Mouse (Mus musculus) urinary bladder, postnatal 10 days (tissue): ENCODE results near the gene 4930442H23Rik.
"Not testable (repeated sequence)": the region's sequence is repeated elsewhere in the genome, so short reads cannot be mapped to it uniquely, and the experiment has no call there.

Source experiments
- DNase-seq: peaks from one replicate; pipeline ENCODE4 v3.0.0; 2022; ENCODE audit warnings: low spot score

4930442H23Rik gene

DNA sequence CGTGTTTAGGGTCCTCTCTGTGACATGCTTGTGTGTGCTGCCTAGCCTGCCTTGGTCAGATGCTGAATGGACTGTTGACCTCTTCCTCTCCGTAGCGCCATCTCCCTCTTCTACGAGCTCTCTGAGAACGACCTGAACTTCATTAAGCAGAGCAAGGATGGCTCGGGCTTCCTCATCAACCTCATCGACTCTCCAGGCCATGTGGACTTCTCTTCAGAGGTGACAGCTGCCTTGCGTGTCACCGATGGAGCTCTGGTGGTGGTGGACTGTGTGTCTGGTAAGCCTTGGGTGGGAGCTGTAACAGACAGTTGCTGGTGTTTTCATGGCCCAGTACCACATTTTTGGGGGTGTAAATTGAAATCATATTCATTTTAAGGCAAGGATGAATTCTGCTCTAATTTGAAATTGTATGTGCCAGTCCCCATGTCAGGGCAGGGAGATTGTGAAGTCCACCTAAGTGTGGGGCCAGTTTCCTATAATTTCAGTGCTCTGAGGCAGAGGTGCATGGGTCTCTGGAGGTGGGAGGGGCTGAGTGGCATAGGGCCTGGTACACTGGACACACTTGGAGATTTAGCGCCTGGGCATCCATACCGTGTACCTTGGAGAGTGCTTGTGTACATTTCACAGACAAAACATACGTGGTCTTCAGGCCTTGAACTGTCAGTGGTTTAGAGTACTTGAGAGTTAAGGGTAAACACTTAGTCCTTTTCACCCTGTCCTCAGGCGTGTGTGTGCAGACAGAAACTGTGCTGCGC, 5.5 kb downstream of the 4930442H23Rik start:
- no peak for DNase-seq

GRCm38 (mm10) chr10:81177491-81177925, 6.1 kb downstream of the 4930442H23Rik start:
- DNase-seq = no peak

DNA sequence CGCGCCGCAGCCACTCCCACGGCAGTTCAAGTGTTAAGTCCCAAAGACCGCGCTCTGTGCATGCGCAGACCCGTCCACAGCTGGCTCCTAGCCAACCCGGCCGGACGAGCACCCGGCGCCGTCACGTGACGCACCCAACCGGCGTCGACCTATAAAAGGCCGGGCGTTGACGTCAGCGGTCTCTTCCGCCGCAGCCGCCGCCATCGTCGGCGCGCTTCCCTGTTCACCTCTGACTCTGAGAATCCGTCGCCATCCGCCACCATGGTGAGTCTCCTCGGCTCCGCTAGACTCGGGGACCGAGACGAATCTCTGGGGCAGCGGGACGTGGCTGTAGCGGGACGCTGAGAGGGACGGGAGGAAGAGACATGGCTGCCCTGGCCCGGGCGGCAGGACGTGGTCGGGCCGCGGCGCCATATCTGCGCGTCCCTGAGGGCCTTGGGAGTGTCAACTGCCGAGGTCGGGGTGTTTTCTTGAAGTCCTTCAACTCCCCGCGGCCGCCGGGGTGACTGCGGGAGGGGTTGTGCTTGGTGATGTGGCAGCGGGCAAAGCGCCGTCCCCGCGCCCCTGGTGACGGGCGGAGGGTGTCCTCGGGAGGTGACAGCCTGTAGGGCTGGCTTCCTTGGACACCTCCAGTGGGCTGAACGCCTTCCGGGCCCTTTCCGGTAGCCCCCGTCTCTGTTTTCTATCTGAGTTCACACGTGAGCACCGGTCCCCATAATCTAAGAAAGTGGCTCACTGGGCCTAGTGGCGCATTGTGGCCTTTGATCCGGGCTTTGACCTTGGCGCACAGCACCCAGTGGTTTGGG, 7.0 kb downstream of the 4930442H23Rik start, which contains the start of gene Eef2:
Gene Eef2, plus strand, starts transcription at position 166 of the 806 bp plus-strand sequence.
- DNase-seq = peak; percentile 99

- DNase-seq = no peak
Measured at GRCm38 (mm10) chr10:81175936-81176465, 7.6 kb downstream of the 4930442H23Rik start.

DNA sequence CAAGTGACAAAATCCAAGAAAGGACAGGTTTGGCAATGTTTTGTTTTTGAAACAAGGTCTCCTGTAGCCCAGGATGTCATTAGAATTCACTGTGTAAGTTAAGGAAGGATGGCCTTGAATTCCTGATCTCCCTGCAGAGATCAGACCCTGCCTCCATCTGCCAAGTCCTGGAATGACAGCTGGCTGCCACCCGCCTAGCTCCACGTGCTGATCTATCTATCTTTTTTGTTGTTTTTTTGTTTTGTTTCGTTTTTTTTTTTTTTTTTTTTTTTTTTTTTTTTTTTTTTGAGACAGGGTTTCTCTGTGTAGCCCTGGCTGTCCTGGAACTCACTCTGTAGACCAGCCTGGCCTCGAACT, 8.3 kb downstream of the 4930442H23Rik start:
- not testable (repeated sequence) for DNase-seq

GRCm38 (mm10) chr10:81174617-81175344, 8.9 kb downstream of the 4930442H23Rik start:
- no peak for DNase-seq

GRCm38 (mm10) chr10:81173132-81173531, 10.5 kb downstream of the 4930442H23Rik start:
- no peak for DNase-seq

- DNase-seq = not testable (repeated sequence)
Measured at GRCm38 (mm10) chr10:81169411-81169900, 14.2 kb downstream of the 4930442H23Rik start.

DNA sequence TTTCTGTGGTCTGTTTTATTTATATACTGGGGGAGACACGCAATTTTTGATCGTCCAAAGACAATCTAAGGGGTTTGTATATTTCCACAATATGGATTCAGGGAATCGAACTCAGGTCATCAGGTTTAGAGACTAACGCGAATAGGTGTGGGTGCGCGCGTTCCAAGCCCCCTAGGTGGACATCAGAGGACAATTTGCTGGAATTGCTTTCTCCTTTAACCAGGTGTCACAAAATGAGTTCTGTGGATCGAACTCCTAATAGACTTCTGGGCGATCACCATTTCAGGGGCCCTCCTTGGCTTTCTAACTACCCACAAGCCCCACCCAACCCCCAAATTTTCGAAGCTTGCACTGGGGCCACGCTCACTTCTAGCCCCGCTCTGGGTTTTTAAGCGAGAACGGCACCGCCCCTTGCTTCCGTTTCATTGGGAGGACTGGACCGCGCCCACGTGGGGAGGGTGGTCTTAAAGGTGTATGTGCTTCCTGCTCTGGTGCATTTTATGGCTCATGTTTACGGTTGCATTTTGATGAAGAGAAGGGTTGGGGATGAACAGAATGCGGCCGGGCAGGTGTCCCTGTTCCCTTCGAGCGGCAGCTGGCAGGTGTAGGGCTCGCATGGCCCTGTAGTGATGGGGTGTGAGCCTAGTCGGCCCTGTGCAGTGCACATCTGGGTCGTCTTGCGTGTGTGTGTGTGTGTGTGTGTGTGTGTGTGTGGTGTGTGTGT, 15.0 kb downstream of the 4930442H23Rik start:
- DNase-seq = no peak

DNA sequence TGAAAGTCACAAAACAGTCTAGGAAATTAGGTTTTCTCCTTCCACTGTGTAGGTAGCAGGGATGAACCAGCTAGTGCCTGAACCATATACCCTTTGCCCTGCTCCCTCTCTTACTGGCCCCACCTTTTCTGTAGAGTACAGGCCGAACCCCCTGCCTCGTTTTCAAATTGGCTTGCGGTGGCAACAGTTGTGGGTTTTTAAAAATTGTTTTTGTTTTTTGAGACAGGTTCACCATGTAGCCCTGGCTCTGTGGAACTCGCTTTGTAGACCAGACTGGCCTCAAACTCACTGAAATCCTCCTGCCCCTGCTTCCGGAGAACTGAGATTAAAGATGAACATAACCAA, 15.6 kb downstream of the 4930442H23Rik start:
- no peak for DNase-seq

GRCm38 (mm10) chr10:81167200-81168086, 16.2 kb downstream of the 4930442H23Rik start, which contains the start of gene Pias4:
Gene Pias4 (minus strand): TSS chr10:81167923.
- DNase-seq = peak; percentile 99

- DNase-seq = no peak
Measured at GRCm38 (mm10) chr10:81165118-81165517, 18.5 kb downstream of the 4930442H23Rik start.

DNA sequence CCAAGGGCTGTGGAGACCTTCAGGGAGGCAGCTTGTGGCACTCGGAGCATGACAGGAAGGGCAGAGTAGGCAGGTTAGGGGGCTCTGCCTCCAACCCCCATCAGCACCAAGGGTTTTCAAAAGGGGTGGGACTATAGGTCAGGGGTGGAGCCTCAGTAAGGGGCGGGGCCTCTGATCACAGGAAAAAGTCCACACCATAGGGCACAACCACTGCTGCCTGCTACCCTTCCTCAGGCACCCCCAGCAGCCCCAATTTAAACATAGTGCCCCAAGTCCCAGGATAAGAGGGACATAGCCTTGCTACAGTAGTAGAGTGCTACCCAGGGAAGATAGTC, 21.4 kb downstream of the 4930442H23Rik start:
- no peak for DNase-seq

- DNase-seq = no peak
Measured at GRCm38 (mm10) chr10:81161602-81162317, 21.9 kb downstream of the 4930442H23Rik start.

GRCm38 (mm10) chr10:81154736-81155135, 28.9 kb downstream of the 4930442H23Rik start:
- no peak for DNase-seq

DNA sequence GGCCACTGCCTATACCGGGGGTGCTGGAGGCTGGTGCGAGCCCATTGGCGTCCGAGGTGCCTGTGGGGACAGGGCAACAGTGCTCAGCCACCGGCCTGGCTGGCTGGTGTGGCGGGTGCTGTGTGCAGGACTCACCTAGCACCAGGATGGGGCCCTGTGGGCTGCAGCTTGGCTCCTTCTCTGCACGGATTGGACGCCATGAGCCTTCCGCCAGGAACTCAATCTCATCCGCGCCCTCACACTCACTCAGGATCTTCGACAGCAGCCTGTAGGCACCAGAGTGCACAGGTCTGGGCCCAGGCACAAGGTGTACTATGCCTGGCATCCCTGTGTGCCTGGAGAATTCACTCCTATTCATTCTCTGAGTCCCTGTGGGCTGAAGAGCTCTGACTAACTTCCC, 29.3 kb downstream of the 4930442H23Rik start:
- DNase-seq = no peak

DNA sequence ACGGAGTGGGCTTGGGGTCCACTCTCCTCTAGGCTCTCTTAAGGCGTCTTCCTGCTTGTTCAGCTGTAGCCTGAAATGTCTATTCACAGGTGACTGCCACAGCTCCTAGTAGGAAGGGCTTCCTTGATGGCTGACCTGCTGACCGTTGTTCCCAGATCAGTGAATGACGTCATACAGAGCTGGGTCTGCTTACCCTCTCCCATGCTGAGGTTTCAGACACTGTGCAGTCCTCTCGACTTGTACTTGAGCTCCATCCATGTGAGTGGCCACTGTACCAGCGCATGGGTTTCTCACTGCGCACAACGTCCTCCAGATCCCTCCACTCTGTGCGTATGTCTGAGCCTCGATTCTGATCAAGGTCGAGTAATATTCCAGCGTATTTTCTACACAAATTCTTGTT, 31.0 kb downstream of the 4930442H23Rik start:
- DNase-seq = no peak

GRCm38 (mm10) chr10:81151261-81151660, 32.4 kb downstream of the 4930442H23Rik start:
- DNase-seq = no peak

- no peak for DNase-seq
Measured at GRCm38 (mm10) chr10:81146296-81146695, 37.4 kb downstream of the 4930442H23Rik start.

GRCm38 (mm10) chr10:81145778-81146177, 37.9 kb downstream of the 4930442H23Rik start:
- no peak for DNase-seq
